Mouse (Mus musculus) erythroblast, embryonic 14.5 days (primary cell): Measurements from ENCODE around the gene Gp1ba.

ENCODE experiments used
- GATA1 ChIP-seq: IDR thresholded peaks from 2 replicates; pipeline ENCODE4 v1.6.1; 2012; ENCODE audit warnings: low read length, inconsistent platforms, mixed read lengths
- TAL1 ChIP-seq: IDR thresholded peaks from 3 replicates; pipeline ENCODE4 v1.6.1; 2012; ENCODE audit warnings: low read length, inconsistent platforms, mixed read lengths

- no peak for TF ChIP-seq TAL1
- no peak for TF ChIP-seq GATA1
These were observed 40.4 kb downstream of the Gp1ba start for GRCm38 (mm10) chr11:70679361-70679760.
